Mouse (Mus musculus): ENCODE measurements around the gene Olfr1031.

DNA sequence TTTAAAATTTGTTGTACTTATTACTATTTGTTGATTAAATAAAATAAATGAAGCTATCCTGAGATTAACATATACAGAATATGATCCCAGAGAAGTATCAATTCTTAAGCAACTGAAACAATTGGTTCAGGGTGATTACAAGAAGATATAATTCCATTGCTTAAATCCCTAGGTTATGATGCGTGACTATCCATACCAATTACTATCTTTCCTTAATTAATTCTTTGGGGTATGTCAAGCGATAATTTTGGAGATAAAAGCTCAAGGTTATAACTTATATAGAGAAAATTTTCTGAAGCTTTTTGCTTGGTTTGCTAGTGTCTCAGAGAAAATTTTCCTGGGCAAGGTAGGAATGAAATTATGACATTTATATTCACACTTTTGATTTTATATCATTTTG lies 16.5 kb upstream of the Olfr1031 start, which contains the start of gene Olfr1029:
- TF ChIP-seq CTCF (IDR thresholded peaks at IDR 0.05; ENCODE audit: insufficient read depth, low read length) (no peak), POLR2A (IDR thresholded peaks at IDR 0.05; ENCODE audit: borderline replicate concordance, extremely low read depth, low read depth, low read length) (no peak)

Data from lung, adult 2 months (tissue).